In the genomic region with DNA sequence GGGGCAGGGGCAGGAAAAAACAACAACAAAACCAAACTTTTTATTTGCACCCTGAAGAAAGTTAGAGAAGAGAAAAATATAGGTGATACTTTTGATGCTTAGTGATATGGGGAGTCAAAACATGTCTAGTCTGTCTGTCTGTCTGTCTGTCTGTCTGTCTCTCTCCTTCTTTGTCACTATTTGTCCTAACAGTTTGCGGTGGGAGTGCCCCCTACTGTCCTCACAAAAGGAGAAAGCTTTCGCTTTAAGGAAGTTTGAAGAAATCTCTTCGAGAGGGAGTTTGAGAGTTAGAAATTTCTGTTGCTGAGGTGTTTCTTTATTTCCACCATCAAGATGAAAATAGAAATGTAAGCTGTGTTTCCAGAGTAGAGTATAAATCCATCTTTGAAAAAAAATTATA, we compare ENCODE assay signal across 10 mouse cellular contexts. TPM values are rescaled to one million over a fixed set of nuclear protein-coding genes. Genes with fewer than 3 reads are reported as not detected.
DNase-seq lines count a peak whose midpoint lies in the region; ATAC-seq and TF ChIP-seq lines count a peak whose summit lies in the region.
"Had no signal": no experiment of that assay in that cellular context is flagged by ENCODE, and none has a peak within 500 bp of the region (broad histone marks: within the 10 kb centered on the region; RNA-seq: fewer than 3 reads in every experiment).

No protein-coding gene starts in this region.

- H3K9me3 ChIP-seq in hindbrain, embryonic 12.5 days (replicated peaks) = no peaks in the 10 kb centered on the region
- no peaks in the 10 kb centered on the region for H3K9me3 ChIP-seq in hindbrain, embryonic 16.5 days (ENCODE audit: control insufficient read depth, low read length)
- no peaks in the 10 kb centered on the region for H3K9me3 ChIP-seq in lung, postnatal 0 days (ENCODE audit: low read length)
- H3K9me3 ChIP-seq in embryonic facial prominence, embryonic 10.5 days = no peaks in the 10 kb centered on the region
- H3K9me3 ChIP-seq: forebrain, embryonic 15.5 days had no signal

- H3K36me3 ChIP-seq in hindbrain, embryonic 12.5 days = no peaks in the 10 kb centered on the region
- no peaks in the 10 kb centered on the region for H3K36me3 ChIP-seq in hindbrain, embryonic 16.5 days (ENCODE audit: control insufficient read depth, insufficient read depth, low read length)
- no peaks in the 10 kb centered on the region for H3K36me3 ChIP-seq in lung, postnatal 0 days (ENCODE audit: insufficient read depth, low read length)
- H3K36me3 ChIP-seq in embryonic facial prominence, embryonic 10.5 days (replicated peaks) = no peaks in the 10 kb centered on the region
- H3K36me3 ChIP-seq: forebrain, embryonic 15.5 days had no signal

- TF ChIP-seq EP300 in lung, postnatal 0 days (IDR thresholded peaks at IDR 0.05) = no peak

- H3K4me3 ChIP-seq in hindbrain, embryonic 12.5 days = no peak overlapping the region
- no peak overlapping the region for H3K4me3 ChIP-seq in hindbrain, embryonic 16.5 days (ENCODE audit: low read length)
- H3K4me3 ChIP-seq in lung, postnatal 0 days (ENCODE audit: low read depth, low read length) = no peak overlapping the region
- no peak overlapping the region for H3K4me3 ChIP-seq in lung, adult 2 months (replicated peaks; ENCODE audit: extremely low read depth, low read depth, low read length)
- peak overlapping the region; percentile 75; the same call in 1 of the 2 replicates for H3K4me3 ChIP-seq in embryonic facial prominence, embryonic 10.5 days
- H3K4me3 ChIP-seq: forebrain, embryonic 15.5 days had no signal

- peaks cover 17% of the 10 kb centered on the region for H3K27me3 ChIP-seq in hindbrain, embryonic 12.5 days
- peaks cover 10% of the 10 kb centered on the region for H3K27me3 ChIP-seq in hindbrain, embryonic 16.5 days (replicated peaks; ENCODE audit: control insufficient read depth, insufficient read depth, low read length)
- peaks cover 27% of the 10 kb centered on the region for H3K27me3 ChIP-seq in lung, postnatal 0 days (replicated peaks; ENCODE audit: insufficient read depth, low read length)
- H3K27me3 ChIP-seq in embryonic facial prominence, embryonic 10.5 days (replicated peaks; ENCODE audit: low read depth, poor library complexity, severe bottlenecking) = peaks cover 52% of the 10 kb centered on the region

- 0 out of 2 replicates have a peak overlapping the region, but pooled peaks have one; percentile 8 for H3K4me2 ChIP-seq in hindbrain, embryonic 12.5 days (replicated peaks)
- H3K4me2 ChIP-seq in hindbrain, embryonic 16.5 days (ENCODE audit: low read length) = no peak overlapping the region
- H3K4me2 ChIP-seq in lung, postnatal 0 days (replicated peaks; ENCODE audit: low read depth, low read length) = no peak overlapping the region
- H3K4me2 ChIP-seq: forebrain, embryonic 15.5 days had no signal

- TF ChIP-seq POLR2A in lung, adult 2 months (IDR thresholded peaks at IDR 0.05; ENCODE audit: borderline replicate concordance, extremely low read depth, low read depth, low read length) = no peak

- no peak overlapping the region for H3K9ac ChIP-seq in hindbrain, embryonic 12.5 days
- H3K9ac ChIP-seq in hindbrain, embryonic 16.5 days (ENCODE audit: low read depth, low read length) = no peak overlapping the region
- no peak overlapping the region for H3K9ac ChIP-seq in lung, postnatal 0 days (replicated peaks; ENCODE audit: low read depth)
- H3K9ac ChIP-seq: forebrain, embryonic 15.5 days had no signal

- peak; percentile 39 for TF ChIP-seq CTCF in lung, postnatal 0 days (IDR thresholded peaks at IDR 0.05)
- TF ChIP-seq CTCF in lung, adult 2 months (IDR thresholded peaks at IDR 0.05; ENCODE audit: insufficient read depth, low read length) = no peak

- H3K4me1 ChIP-seq in hindbrain, embryonic 12.5 days = peaks cover 15% of the 10 kb centered on the region
- H3K4me1 ChIP-seq in hindbrain, embryonic 16.5 days (ENCODE audit: control insufficient read depth, insufficient read depth, low read depth, low read length) = peaks cover 18% of the 10 kb centered on the region
- peaks cover 18% of the 10 kb centered on the region for H3K4me1 ChIP-seq in lung, postnatal 0 days (ENCODE audit: insufficient read depth, low read depth, low read length)
- H3K4me1 ChIP-seq in lung, adult 2 months (ENCODE audit: control insufficient read depth, insufficient read depth, low read length) = peaks cover 5% of the 10 kb centered on the region
- H3K4me1 ChIP-seq in embryonic facial prominence, embryonic 10.5 days = peaks cover 59% of the 10 kb centered on the region

- H3K27ac ChIP-seq in hindbrain, embryonic 12.5 days = no peak overlapping the region
- no peak overlapping the region for H3K27ac ChIP-seq in hindbrain, embryonic 16.5 days (ENCODE audit: low read depth, low read length)
- H3K27ac ChIP-seq in lung, postnatal 0 days (ENCODE audit: low read length) = no peak overlapping the region
- H3K27ac ChIP-seq in embryonic facial prominence, embryonic 10.5 days (replicated peaks) = no peak overlapping the region
- H3K27ac ChIP-seq: forebrain, embryonic 15.5 days had no signal

- DNase-seq in lung, postnatal 0 days (ENCODE audit: low spot score) = no peak
- no peak for DNase-seq in lung, adult 2 months
- peak; percentile 32 for DNase-seq in CD4-positive helper T cell, adult 2 months (ENCODE audit: low read depth, low spot score)
- no peak for DNase-seq in embryonic facial prominence, embryonic 10.5 days (ENCODE audit: low spot score)
- DNase-seq in heart, adult 11 months = no peak
- DNase-seq in T-cell, adult 2 months (ENCODE audit: low spot score) = no peak
- DNase-seq: cerebellum, postnatal 25 days had no signal

- 15% methylated on average over 3 of the region's 3 CpGs for WGBS in hindbrain, embryonic 12.5 days
- 26% methylated on average over 3 of the region's 3 CpGs for WGBS in hindbrain, embryonic 16.5 days
- WGBS in lung, postnatal 0 days = 40% methylated on average over 3 of the region's 3 CpGs
- WGBS in lung, adult 2 months = 43% methylated on average over 3 of the region's 3 CpGs
- WGBS in embryonic facial prominence, embryonic 10.5 days = 26% methylated on average over 3 of the region's 3 CpGs

- ATAC-seq in hindbrain, embryonic 12.5 days (ENCODE audit: low FRiP score) = no peak
- no peak for ATAC-seq in hindbrain, embryonic 16.5 days
- ATAC-seq in lung, postnatal 0 days = no peak
- ATAC-seq: forebrain, embryonic 15.5 days had no signal

RNA-seq across cellular contexts. Expression of a gene that starts 2.5 kb away (rescaled TPM):
- 2.4 and 3.2 TPM in 2 replicates for polyA plus RNA-seq in hindbrain, embryonic 12.5 days (2016; fragmentation: Nextera tagmentation; extraction: Ambion mirVana)
- 1.3 and 1.4 TPM in 2 replicates for polyA plus RNA-seq in hindbrain, embryonic 16.5 days (2015; fragmentation: Nextera tagmentation; extraction: Ambion mirVana)
- polyA plus RNA-seq in lung, postnatal 0 days (2015; fragmentation: Nextera tagmentation; extraction: Ambion mirVana) = not detected in 2 replicates
- polyA plus RNA-seq in lung, adult 2 months (2012; rRNA removed) = 0.32 and 0.69 TPM in 2 replicates
- 1.6 and 2.2 TPM in 2 replicates for polyA plus RNA-seq in embryonic facial prominence, embryonic 10.5 days (2016; fragmentation: Nextera tagmentation; extraction: Ambion mirVana)

RNA-seq across cellular contexts. Expression of a gene that starts 3.8 kb away (rescaled TPM):
- polyA plus RNA-seq in hindbrain, embryonic 12.5 days (2016; fragmentation: Nextera tagmentation; extraction: Ambion mirVana) = 1.9 and 2.8 TPM in 2 replicates
- polyA plus RNA-seq in hindbrain, embryonic 16.5 days (2015; fragmentation: Nextera tagmentation; extraction: Ambion mirVana) = 0.98 and 1.00 TPM in 2 replicates
- polyA plus RNA-seq in lung, postnatal 0 days (2015; fragmentation: Nextera tagmentation; extraction: Ambion mirVana) = 0.25 and 0.26 TPM in 2 replicates
- 0.84 and 1.5 TPM in 2 replicates for polyA plus RNA-seq in lung, adult 2 months (2012; rRNA removed)
- polyA plus RNA-seq in embryonic facial prominence, embryonic 10.5 days (2016; fragmentation: Nextera tagmentation; extraction: Ambion mirVana) = 2.0 and 3.0 TPM in 2 replicates
